Mouse (Mus musculus) forebrain, embryonic 13.5 days (tissue): ENCODE data around the gene Blvra. TPM values are rescaled to one million over a fixed set of nuclear protein-coding genes. Genes with fewer than 3 reads are reported as not detected.
"Not testable (repeated sequence)": the region's sequence is repeated elsewhere in the genome, so short reads cannot be mapped to it uniquely, and the experiment has no call there.

ENCODE experiments used
- ATAC-seq: fragments of 200-750 bp; cut with Nextera tagmentation; 2 replicates; pipeline ENCODE4 v1.8.0; 2017
- H3K27ac ChIP-seq: fragments of 300-500 bp; sonication (generic); 2 replicates; pipeline ENCODE4 v1.5.1; 2015; ENCODE audit warnings: inconsistent platforms, mild to moderate bottlenecking, moderate library complexity
- H3K27me3 ChIP-seq: fragments of 300-500 bp; sonication (generic); 2 replicates; pipeline ENCODE4 v1.6.1; 2015; ENCODE audit warnings: mild to moderate bottlenecking, inconsistent platforms
- H3K36me3 ChIP-seq: fragments of 300-500 bp; sonication (generic); 2 replicates; pipeline ENCODE4 v1.6.1; 2015; ENCODE audit warnings: mild to moderate bottlenecking, inconsistent platforms; ENCODE audit not compliant: poor library complexity, severe bottlenecking
- H3K4me1 ChIP-seq: fragments of 300-500 bp; sonication (generic); 2 replicates; pipeline ENCODE4 v1.6.1; 2015; ENCODE audit warnings: inconsistent platforms
- H3K4me2 ChIP-seq: fragments of 300-500 bp; sonication (generic); 2 replicates; pipeline ENCODE4 v1.6.1; 2015; ENCODE audit warnings: inconsistent platforms, mild to moderate bottlenecking, moderate library complexity
- H3K4me3 ChIP-seq: fragments of 300-500 bp; sonication (generic); 2 replicates; pipeline ENCODE4 v1.5.1; 2015; ENCODE audit warnings: mild to moderate bottlenecking, inconsistent platforms
- H3K9ac ChIP-seq: fragments of 300-500 bp; sonication (generic); 2 replicates; pipeline ENCODE4 v1.6.1; 2015; ENCODE audit warnings: mild to moderate bottlenecking, inconsistent platforms
- H3K9me3 ChIP-seq: fragments of 300-500 bp; sonication (generic); replicated peaks from 2 replicates; pipeline ENCODE4 v1.6.1; 2016; ENCODE audit warnings: inconsistent platforms
- WGBS: fragments of 180-500 bp; shearing (Covaris S2); methylation state at CpG from one replicate; pipeline ENCODE4 v1.1.7; 2015; 5-methylcytosine and 5-hydroxymethylcytosine counted together
- polyA plus RNA-seq: library from polyadenylated mRNA; unstranded; fragments of >200 nt; fragmentation: Nextera tagmentation; extraction: Ambion mirVana; gene quantifications from 2 replicates; pipeline ENCODE4 v1.2.1, GENCODE M21; 2015

Gene Blvra
- 22.3 and 24.1 TPM in 2 replicates for polyA plus RNA-seq

GRCm38 (mm10) chr2:127070435-127070841 is at the start of gene Blvra:
Blvra (plus strand) TSS chr2:127070665.
- under 1% methylated on average over 32 of the region's 32 CpGs for WGBS

GRCm38 (mm10) chr2:127035006-127035605 is 35.4 kb upstream of the Blvra start:
- Histone ChIP-seq H3K27me3 (no peaks in the 10 kb centered on the region), H3K36me3 (peaks cover 56% of the 10 kb centered on the region), H3K9me3 (no peaks in the 10 kb centered on the region), H3K9ac (no peak overlapping the region), H3K4me2 (no peak overlapping the region), H3K27ac (no peak overlapping the region), H3K4me1 (no peaks in the 10 kb centered on the region), H3K4me3 (no peak overlapping the region)
- WGBS: 94% methylated on average over 9 of the region's 9 CpGs
- no peak for ATAC-seq

More at GRCm38 (mm10) chr2:127070435-127070841, at the start of gene Blvra:
- Histone ChIP-seq H3K36me3 (peaks cover 12% of the 10 kb centered on the region), H3K9ac (peak within 1 kb of the TSS; percentile 76), H3K4me3 (peak within 1 kb of the TSS; percentile 56), H3K27me3 (no peaks in the 10 kb centered on the region), H3K4me1 (peaks cover 15% of the 10 kb centered on the region), H3K4me2 (peak within 1 kb of the TSS; percentile 77), H3K27ac (peak within 1 kb of the TSS; percentile 44), H3K9me3 (no peaks in the 10 kb centered on the region)
- ATAC-seq: peak; percentile 100

GRCm38 (mm10) chr2:127037299-127037698 is 33.2 kb upstream of the Blvra start:
- Histone ChIP-seq H3K9me3 (no peaks in the 10 kb centered on the region), H3K27me3 (no peaks in the 10 kb centered on the region), H3K4me2 (no peak overlapping the region), H3K4me1 (no peaks in the 10 kb centered on the region), H3K27ac (no peak overlapping the region), H3K9ac (no peak overlapping the region), H3K4me3 (no peak overlapping the region), H3K36me3 (peaks cover 49% of the 10 kb centered on the region)
- ATAC-seq: no peak
- whole genome bisulfite sequencing: 96% methylated on average over 4 of the region's 4 CpGs

GRCm38 (mm10) chr2:127061471-127061870 is 9.0 kb upstream of the Blvra start:
- Histone ChIP-seq H3K27me3 (no peaks in the 10 kb centered on the region), H3K36me3 (peaks cover 55% of the 10 kb centered on the region), H3K4me1 (no peaks in the 10 kb centered on the region), H3K4me2 (no peak overlapping the region), H3K9me3 (no peaks in the 10 kb centered on the region), H3K9ac (no peak overlapping the region), H3K4me3 (no peak overlapping the region), H3K27ac (no peak overlapping the region)
- WGBS: 98% methylated on average over 9 of the region's 9 CpGs
- no peak for ATAC-seq

- Histone ChIP-seq H3K4me2 (no peak overlapping the region), H3K27ac (no peak overlapping the region), H3K4me1 (peaks cover 15% of the 10 kb centered on the region), H3K9me3 (no peaks in the 10 kb centered on the region), H3K9ac (no peak overlapping the region), H3K27me3 (no peaks in the 10 kb centered on the region), H3K36me3 (peaks cover 12% of the 10 kb centered on the region), H3K4me3 (no peak overlapping the region)
- WGBS: 77% methylated on average over 7 of the region's 7 CpGs
- ATAC-seq: no peak
Observed at GRCm38 (mm10) chr2:127068806-127069205, 1.7 kb upstream of the Blvra start.

GRCm38 (mm10) chr2:127069781-127070434 is 557 bp upstream of the Blvra start:
- H3K4me3 ChIP-seq: peak overlapping the region; percentile 56
- no peak for ATAC-seq
- 16% methylated on average over 11 of the region's 11 CpGs for WGBS
- H3K36me3 ChIP-seq: peaks cover 12% of the 10 kb centered on the region
- H3K4me2 ChIP-seq: peak overlapping the region; percentile 77
- no peaks in the 10 kb centered on the region for H3K9me3 ChIP-seq
- peak overlapping the region; percentile 44 for H3K27ac ChIP-seq
- no peaks in the 10 kb centered on the region for H3K27me3 ChIP-seq
- peaks cover 15% of the 10 kb centered on the region for H3K4me1 ChIP-seq
- H3K9ac ChIP-seq: peak overlapping the region; percentile 57

GRCm38 (mm10) chr2:127070879-127071278 is 414 bp downstream of the Blvra start:
- H3K36me3 ChIP-seq: peaks cover 12% of the 10 kb centered on the region
- 18% methylated on average over 7 of the region's 9 CpGs for WGBS
- peak overlapping the region; percentile 56 for H3K4me3 ChIP-seq
- peak overlapping the region; percentile 77 for H3K4me2 ChIP-seq
- H3K27ac ChIP-seq: no peak overlapping the region
- H3K9ac ChIP-seq: peak overlapping the region; percentile 76
- H3K9me3 ChIP-seq: no peaks in the 10 kb centered on the region
- H3K27me3 ChIP-seq: no peaks in the 10 kb centered on the region
- no peak; the same call in 1 of the 2 replicates for ATAC-seq
- H3K4me1 ChIP-seq: peaks cover 15% of the 10 kb centered on the region

- peaks cover 15% of the 10 kb centered on the region for H3K4me1 ChIP-seq
- ATAC-seq: no peak
- 98% methylated on average over 2 of the region's 2 CpGs for whole genome bisulfite sequencing
- H3K4me2 ChIP-seq: no peak overlapping the region
- no peak overlapping the region for H3K4me3 ChIP-seq
- no peak overlapping the region for H3K27ac ChIP-seq
- H3K9ac ChIP-seq: no peak overlapping the region
- no peaks in the 10 kb centered on the region for H3K9me3 ChIP-seq
- no peaks in the 10 kb centered on the region for H3K36me3 ChIP-seq
- no peaks in the 10 kb centered on the region for H3K27me3 ChIP-seq
Observed at GRCm38 (mm10) chr2:127074116-127074515, 3.7 kb downstream of the Blvra start.

GRCm38 (mm10) chr2:127077611-127078010 is 7.1 kb downstream of the Blvra start:
- no peak overlapping the region for H3K4me3 ChIP-seq
- no peaks in the 10 kb centered on the region for H3K36me3 ChIP-seq
- WGBS: 81% methylated on average over 9 of the region's 9 CpGs
- no peak overlapping the region for H3K9ac ChIP-seq
- no peak for ATAC-seq
- H3K27ac ChIP-seq: no peak overlapping the region
- no peak overlapping the region for H3K4me2 ChIP-seq
- H3K27me3 ChIP-seq: no peaks in the 10 kb centered on the region
- no peaks in the 10 kb centered on the region for H3K4me1 ChIP-seq
- no peaks in the 10 kb centered on the region for H3K9me3 ChIP-seq

GRCm38 (mm10) chr2:127079066-127079465 is 8.6 kb downstream of the Blvra start:
- H3K27ac ChIP-seq, H3K4me2 ChIP-seq, H3K9ac ChIP-seq, ATAC-seq, H3K4me3 ChIP-seq, H3K4me1 ChIP-seq, H3K9me3 ChIP-seq, H3K27me3 ChIP-seq, H3K36me3 ChIP-seq: not testable (repeated sequence)
- 69% methylated on average over 2 of the region's 2 CpGs for WGBS

- no peak for ATAC-seq
Observed at GRCm38 (mm10) chr2:127079881-127080590, 9.6 kb downstream of the Blvra start.

GRCm38 (mm10) chr2:127080591-127081218 is 10.2 kb downstream of the Blvra start:
- Histone ChIP-seq H3K9me3 (no peaks in the 10 kb centered on the region), H3K4me3 (no peak overlapping the region), H3K4me1 (no peaks in the 10 kb centered on the region), H3K4me2 (no peak overlapping the region), H3K27me3 (no peaks in the 10 kb centered on the region), H3K9ac (no peak overlapping the region), H3K27ac (no peak overlapping the region), H3K36me3 (no peaks in the 10 kb centered on the region)
- no peak for ATAC-seq
- 89% methylated on average over 11 of the region's 11 CpGs for WGBS

More at GRCm38 (mm10) chr2:127079881-127080590, 9.6 kb downstream of the Blvra start:
- Histone ChIP-seq H3K9ac (no peak overlapping the region), H3K4me1 (no peaks in the 10 kb centered on the region), H3K27ac (no peak overlapping the region), H3K27me3 (no peaks in the 10 kb centered on the region), H3K4me3 (no peak overlapping the region), H3K9me3 (no peaks in the 10 kb centered on the region), H3K36me3 (no peaks in the 10 kb centered on the region), H3K4me2 (no peak overlapping the region)
- WGBS: 93% methylated on average over 11 of the region's 11 CpGs
